Mouse (Mus musculus) brain, embryonic 14.5 days (tissue): ENCODE measurements at regions not wholly inside any gene's neighbourhood (a gene's known extent, or its start where the extent isn't known, plus 50 kb on each side); places are given as distances from the start of the nearest gene placed in this dataset.

ENCODE experiments used
- CTCF ChIP-seq: fragments of 200-500 bp; IDR thresholded peaks from 2 replicates; pipeline ENCODE4 v1.5.1; 2012; ENCODE audit warnings: inconsistent platforms, mild to moderate bottlenecking, moderate library complexity, borderline replicate concordance; ENCODE audit not compliant: insufficient read depth, insufficient read length; ENCODE audit errors: extremely low read depth
- POLR2A ChIP-seq: fragments of 200-500 bp; IDR thresholded peaks from 2 replicates; pipeline ENCODE4 v1.6.1; 2012; ENCODE audit warnings: mild to moderate bottlenecking, inconsistent platforms, borderline replicate concordance; ENCODE audit not compliant: poor library complexity, insufficient read depth, insufficient read length, severe bottlenecking; ENCODE audit errors: extremely low read depth

DNA sequence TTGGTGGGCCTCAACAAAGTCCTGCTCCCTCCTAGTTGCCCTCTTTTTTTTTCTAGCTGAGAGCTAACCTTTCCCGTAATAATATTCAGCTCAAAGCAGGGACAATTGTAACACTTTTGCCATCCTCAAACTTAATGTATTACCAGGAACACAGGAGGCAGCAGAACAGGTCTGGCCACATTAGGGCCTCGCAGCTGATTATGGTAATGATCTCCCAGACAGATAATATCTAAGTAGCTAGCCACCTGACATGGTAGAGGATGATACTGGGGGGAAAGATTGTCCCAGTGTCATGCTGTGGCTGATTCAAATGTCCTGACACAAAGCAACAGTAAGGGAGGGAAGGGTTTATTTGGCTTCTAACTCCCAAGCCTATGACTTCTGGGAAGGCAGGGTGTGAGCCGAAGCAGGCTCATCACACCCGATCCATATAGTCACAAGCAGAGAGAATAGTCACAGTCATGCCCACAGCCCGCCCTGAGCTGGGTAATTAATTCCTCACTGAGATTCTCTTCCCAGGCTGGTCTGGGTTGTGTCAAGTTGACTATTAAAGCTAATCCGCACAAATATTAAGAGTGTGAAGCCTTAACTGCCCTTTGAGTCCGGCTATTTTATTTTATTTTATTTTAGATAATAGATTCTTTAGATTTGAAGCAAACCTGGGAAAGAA, 57.0 kb upstream of the Cd2ap start:
- TF ChIP-seq POLR2A (no peak), CTCF (no peak)
